Mouse (Mus musculus): Measurements from ENCODE around the gene Hk2. TPM values are rescaled to one million over a fixed set of nuclear protein-coding genes. Genes with fewer than 3 reads are reported as not detected.

The Hk2 gene
- polyA plus RNA-seq, 1 experiment from 2014 or later = 3.7 TPM

DNA sequence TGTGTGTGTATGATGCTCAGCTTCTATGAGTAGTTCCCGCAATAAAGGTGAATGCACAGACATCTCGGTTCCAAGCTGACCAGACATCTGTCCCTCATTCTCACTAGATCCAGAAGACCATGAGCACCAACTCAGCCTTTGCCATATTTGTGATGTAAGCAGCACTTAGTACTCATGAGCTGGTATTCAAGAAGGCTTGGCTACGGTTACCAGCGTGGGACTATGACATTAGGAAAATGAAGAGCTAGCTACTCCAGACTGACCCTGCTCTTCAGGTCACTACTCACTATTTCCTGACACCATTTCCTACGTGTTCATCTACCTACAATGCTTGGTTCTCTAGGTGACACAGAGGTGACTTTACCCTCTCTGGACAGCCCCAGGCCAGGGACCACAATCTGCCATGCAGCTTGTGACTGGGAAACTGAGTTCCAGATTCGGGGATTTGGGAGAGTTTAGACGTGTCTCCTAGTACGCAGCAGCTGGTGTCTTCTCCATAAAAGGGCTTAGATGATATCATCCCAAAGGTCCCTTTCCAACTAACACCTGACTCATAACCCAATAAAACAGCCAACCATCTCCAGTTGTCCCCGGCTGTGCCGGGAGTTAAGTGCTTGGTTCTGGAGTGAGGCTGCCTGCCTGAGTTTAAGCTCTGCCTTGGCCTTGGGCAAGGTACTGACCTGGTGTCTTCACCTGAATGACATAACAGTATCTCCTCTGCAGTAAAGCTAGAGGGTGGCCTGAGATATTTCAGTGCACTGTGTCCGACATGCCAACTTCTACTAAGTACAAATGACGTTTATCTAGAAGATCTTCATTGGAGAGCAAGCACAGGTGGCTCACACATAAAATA lies 6.3 kb downstream of the Hk2 start:
- 90% methylated on average over 12 of the region's 12 CpGs for WGBS
- H3K9me3 ChIP-seq = no peaks in the 10 kb centered on the region
- ATAC-seq (ENCODE audit: low FRiP score) = no peak

DNA sequence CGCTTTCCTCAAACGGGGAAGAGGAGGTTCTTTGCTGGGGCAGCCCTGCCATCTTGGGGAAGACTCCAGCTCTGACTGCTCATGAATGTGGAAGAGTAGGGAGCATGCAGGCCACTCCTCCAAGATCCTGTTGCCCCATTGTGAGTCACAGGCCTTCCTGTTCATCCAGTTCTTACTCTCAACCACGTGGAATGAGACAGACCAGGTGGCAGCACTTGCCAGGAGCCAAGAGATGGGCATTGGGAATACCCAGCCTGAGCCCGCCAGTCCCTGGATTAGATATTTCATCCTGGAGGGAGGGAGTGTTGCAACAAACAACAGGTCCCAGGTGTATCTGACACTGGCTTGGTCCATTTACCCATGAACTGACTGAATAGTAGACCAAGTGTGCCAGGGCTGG lies 7.6 kb downstream of the Hk2 start:
- Histone ChIP-seq H3K36me3 (no peaks in the 10 kb centered on the region), H3K4me1 (replicated peaks) (peaks cover 6% of the 10 kb centered on the region; the same call in 1 of the 2 replicates), H3K9ac (no peak overlapping the region), H3K4me3 (no peak overlapping the region), H3K27ac (no peak overlapping the region), H3K9me3 (no peaks in the 10 kb centered on the region), H3K27me3 (peaks cover 4% of the 10 kb centered on the region; the same call in 1 of the 2 replicates), H3K4me2 (no peak overlapping the region)
- WGBS = 71% methylated on average over 4 of the region's 4 CpGs
- no peak for ATAC-seq (ENCODE audit: low FRiP score)

More for the DNA sequence above, 6.3 kb downstream of the Hk2 start:
- H3K9ac ChIP-seq = no peak overlapping the region
- H3K4me1 ChIP-seq (replicated peaks) = peaks cover 18% of the 10 kb centered on the region
- no peaks in the 10 kb centered on the region for H3K36me3 ChIP-seq
- no peak overlapping the region for H3K4me2 ChIP-seq
- H3K4me3 ChIP-seq = no peak overlapping the region
- H3K27me3 ChIP-seq = peaks cover 13% of the 10 kb centered on the region
- no peak overlapping the region for H3K27ac ChIP-seq

DNA sequence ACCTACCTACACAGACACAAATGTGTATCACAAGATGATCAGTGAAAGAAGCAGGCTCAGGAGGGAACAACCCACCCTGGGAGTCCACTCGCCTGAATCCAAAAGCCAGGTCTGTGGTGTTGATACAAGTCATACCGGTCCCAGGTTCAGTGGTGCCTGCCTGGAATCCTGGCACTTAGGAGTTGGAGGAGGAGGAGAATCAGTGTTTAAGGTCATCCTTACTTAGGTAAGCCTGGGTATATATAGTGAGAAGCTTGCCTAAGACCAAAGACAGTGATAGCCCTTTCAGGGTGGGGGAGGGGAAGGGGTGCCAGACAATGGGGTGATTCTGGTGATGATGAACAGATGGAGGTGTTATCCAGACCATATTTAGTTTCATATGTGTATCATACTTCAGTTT lies 9.0 kb downstream of the Hk2 start:
- Histone ChIP-seq H3K27me3 (no peaks in the 10 kb centered on the region), H3K9me3 (no peaks in the 10 kb centered on the region), H3K36me3 (no peaks in the 10 kb centered on the region), H3K27ac (no peak overlapping the region), H3K4me1 (replicated peaks) (peaks cover 6% of the 10 kb centered on the region; the same call in 1 of the 2 replicates), H3K9ac (no peak overlapping the region), H3K4me2 (no peak overlapping the region), H3K4me3 (no peak overlapping the region)
- ATAC-seq (ENCODE audit: low FRiP score) = no peak
- WGBS = 97% methylated on average over 2 of the region's 2 CpGs

DNA sequence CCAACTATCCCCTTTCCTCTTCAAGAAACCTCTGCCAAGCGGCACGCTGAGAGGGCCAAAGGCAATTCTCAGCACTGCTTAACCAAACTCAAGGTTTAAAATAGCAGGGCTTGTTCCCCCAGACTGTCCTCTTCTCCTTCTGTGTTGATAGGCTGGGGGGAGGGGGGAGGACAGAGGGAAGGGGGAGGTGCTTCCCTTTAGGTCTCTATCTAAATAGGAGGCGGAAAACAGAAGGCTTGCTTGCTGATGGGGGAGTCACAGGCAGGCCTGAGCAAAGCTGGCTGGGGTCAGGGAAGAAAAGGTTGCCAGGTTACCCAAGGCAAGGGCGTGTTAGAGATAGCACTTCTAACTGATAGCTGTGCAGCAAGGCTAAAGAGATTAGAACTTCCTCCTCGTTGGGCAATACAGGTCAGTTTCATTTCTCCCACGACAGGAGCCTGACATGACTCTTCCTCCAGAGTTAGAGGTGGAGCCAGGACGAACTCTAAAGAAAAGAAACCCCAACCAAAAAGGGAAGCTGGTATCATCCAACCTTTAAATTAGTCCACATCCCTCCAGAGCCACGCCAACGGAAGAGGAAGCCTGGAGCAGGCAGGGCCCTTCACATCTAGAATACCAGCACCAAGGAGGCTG lies 10.3 kb downstream of the Hk2 start:
- Histone ChIP-seq H3K9me3 (no peaks in the 10 kb centered on the region), H3K27ac (no peak overlapping the region), H3K4me2 (no peak overlapping the region), H3K9ac (no peak overlapping the region), H3K4me1 (replicated peaks) (peaks cover 6% of the 10 kb centered on the region; the same call in 1 of the 2 replicates), H3K4me3 (no peak overlapping the region), H3K27me3 (no peaks in the 10 kb centered on the region), H3K36me3 (no peaks in the 10 kb centered on the region)
- ATAC-seq (ENCODE audit: low FRiP score) = no peak
- WGBS = 58% methylated on average over 9 of the region's 9 CpGs

DNA sequence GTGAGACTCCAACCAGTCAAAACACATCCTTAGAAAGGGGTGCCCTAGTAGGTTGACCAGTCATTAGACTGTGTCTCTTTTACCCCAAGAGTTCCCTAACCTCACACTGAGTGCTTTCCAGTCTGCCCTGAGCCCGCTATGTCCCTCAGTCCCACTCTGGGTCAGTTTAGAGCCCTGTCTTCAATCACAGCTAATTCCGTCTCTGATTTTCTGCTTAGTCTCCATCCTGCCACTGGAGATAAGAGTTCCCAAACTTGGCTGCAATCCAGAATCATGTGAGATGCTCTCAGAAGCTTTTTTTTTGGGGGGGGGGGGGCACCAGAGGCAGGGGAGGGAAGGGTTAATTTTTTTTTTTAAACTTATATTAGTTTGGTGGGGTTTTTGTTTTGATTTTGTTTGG lies 11.5 kb downstream of the Hk2 start:
- Histone ChIP-seq H3K27ac (no peak overlapping the region), H3K4me1 (replicated peaks) (peaks cover 6% of the 10 kb centered on the region; the same call in 1 of the 2 replicates), H3K9me3 (no peaks in the 10 kb centered on the region), H3K9ac (no peak overlapping the region), H3K4me3 (no peak overlapping the region), H3K27me3 (no peaks in the 10 kb centered on the region), H3K36me3 (no peaks in the 10 kb centered on the region), H3K4me2 (no peak overlapping the region)
- 78% methylated on average over 2 of the region's 2 CpGs for WGBS
- no peak for ATAC-seq (ENCODE audit: low FRiP score)

DNA sequence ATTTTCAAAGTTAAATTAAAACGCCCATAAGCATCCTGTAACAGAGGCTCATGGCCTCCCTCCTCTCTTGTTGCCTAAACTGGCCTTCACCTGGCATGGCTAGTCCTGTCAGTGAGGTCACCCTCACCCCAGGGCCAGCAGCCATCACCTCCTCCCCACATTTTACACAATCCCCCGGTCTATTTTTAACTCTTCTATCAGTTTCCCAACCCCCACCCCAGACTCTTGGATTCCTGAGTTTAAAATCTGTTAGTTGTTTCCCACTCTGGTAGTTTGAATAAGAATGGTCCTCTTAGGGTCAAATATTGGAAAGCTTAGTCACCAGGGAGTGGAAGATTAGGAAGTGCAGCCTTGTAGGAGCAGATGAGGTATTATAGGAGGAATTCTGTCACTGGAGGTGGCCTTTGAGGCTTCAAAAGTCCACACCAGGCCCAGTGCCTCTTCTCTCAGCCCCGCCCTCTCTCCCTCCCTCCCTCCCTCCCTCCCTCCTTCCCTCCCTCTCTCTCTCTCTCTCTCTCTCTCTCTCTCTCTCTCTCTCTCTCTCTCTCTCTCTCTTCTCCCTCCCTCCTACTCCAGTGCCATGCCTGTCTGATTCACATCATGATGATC lies 13.4 kb downstream of the Hk2 start:
- WGBS = 83% methylated on average over 3 of the region's 3 CpGs
- Histone ChIP-seq H3K9ac (no peak overlapping the region), H3K27me3 (no peaks in the 10 kb centered on the region), H3K9me3 (no peaks in the 10 kb centered on the region), H3K27ac (no peak overlapping the region), H3K4me1 (replicated peaks) (peaks cover 6% of the 10 kb centered on the region; the same call in 1 of the 2 replicates), H3K4me3 (no peak overlapping the region), H3K4me2 (no peak overlapping the region), H3K36me3 (no peaks in the 10 kb centered on the region)
- ATAC-seq (ENCODE audit: low FRiP score) = no peak

DNA sequence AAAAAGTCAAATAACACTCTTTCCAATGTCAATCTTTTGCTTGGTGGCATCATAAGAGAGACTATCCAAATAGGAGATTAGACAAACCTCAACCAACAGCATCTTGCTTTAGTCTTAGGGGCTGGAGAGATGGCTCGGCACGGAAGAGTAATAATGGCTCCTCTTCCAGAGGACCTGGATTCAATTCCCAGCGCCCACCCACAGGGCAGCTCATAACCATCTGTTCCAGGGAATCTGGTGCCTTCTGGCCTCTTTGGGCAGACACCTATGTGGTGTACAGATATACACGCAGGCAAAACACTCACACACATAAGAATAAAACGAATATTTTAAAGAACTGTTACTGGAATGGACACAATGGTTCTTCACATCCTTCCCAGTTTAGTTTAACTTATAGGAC lies 15.0 kb downstream of the Hk2 start:
- peaks cover 6% of the 10 kb centered on the region; the same call in 1 of the 2 replicates for H3K4me1 ChIP-seq (replicated peaks)

DNA sequence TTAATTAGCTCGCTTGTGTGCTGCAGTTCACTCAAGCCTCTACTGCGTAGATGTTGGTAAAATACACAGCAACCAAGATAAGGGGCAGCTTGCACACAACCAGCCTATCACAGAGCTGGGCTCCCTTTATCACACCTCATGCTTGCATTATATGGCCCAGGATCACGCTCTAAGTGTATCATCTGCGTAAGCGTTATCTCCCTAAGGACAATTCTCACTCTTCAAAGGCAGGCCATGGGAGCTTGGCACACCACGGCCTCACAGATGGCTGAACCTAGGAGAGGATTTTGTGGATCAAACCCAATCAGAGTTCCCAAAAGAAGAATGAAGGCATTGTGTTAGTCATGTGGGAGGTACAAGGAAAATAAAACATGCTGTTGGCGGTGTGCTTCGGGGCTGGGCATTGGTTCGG lies 17.4 kb downstream of the Hk2 start:
- Histone ChIP-seq H3K4me1 (replicated peaks) (no peaks in the 10 kb centered on the region), H3K9me3 (no peaks in the 10 kb centered on the region), H3K27ac (no peak overlapping the region), H3K9ac (no peak overlapping the region), H3K4me3 (no peak overlapping the region), H3K36me3 (no peaks in the 10 kb centered on the region), H3K27me3 (no peaks in the 10 kb centered on the region), H3K4me2 (no peak overlapping the region)
- WGBS = 86% methylated on average over 9 of the region's 9 CpGs
- ATAC-seq (ENCODE audit: low FRiP score) = no peak

More for the DNA sequence above, 15.0 kb downstream of the Hk2 start:
- H3K27me3 ChIP-seq = no peaks in the 10 kb centered on the region
- H3K27ac ChIP-seq = no peak overlapping the region
- 89% methylated on average over 5 of the region's 5 CpGs for WGBS
- H3K9ac ChIP-seq = no peak overlapping the region
- H3K36me3 ChIP-seq = no peaks in the 10 kb centered on the region
- H3K9me3 ChIP-seq = no peaks in the 10 kb centered on the region
- H3K4me3 ChIP-seq = no peak overlapping the region
- H3K4me2 ChIP-seq = no peak overlapping the region
- ATAC-seq (ENCODE audit: low FRiP score) = no peak

DNA sequence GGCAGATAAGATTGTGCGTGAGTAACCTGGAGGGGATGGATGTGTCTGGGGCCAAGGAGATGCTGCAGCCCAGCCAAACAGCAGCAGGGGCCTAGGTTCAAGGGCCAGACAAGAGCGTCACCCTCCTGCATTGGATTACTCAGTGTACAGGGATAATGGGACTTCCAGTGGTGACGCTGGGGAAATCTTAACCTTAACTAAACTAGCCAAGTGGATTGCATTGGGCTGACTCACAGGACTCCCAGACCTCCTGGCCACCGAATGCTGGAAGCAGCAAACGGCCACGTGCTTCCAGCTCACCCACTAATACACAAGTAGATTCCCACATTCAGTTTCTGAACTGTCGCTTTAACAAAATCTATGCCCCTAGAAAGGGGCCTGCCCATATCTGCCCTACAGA lies 18.0 kb downstream of the Hk2 start:
- no peak overlapping the region for H3K27ac ChIP-seq
- WGBS = 93% methylated on average over 7 of the region's 7 CpGs
- no peak overlapping the region for H3K4me2 ChIP-seq
- H3K9ac ChIP-seq = no peak overlapping the region
- no peaks in the 10 kb centered on the region for H3K36me3 ChIP-seq
- H3K4me1 ChIP-seq (replicated peaks) = no peaks in the 10 kb centered on the region
- H3K9me3 ChIP-seq = no peaks in the 10 kb centered on the region
- H3K27me3 ChIP-seq = no peaks in the 10 kb centered on the region
- ATAC-seq (ENCODE audit: low FRiP score) = no peak
- H3K4me3 ChIP-seq = no peak overlapping the region

DNA sequence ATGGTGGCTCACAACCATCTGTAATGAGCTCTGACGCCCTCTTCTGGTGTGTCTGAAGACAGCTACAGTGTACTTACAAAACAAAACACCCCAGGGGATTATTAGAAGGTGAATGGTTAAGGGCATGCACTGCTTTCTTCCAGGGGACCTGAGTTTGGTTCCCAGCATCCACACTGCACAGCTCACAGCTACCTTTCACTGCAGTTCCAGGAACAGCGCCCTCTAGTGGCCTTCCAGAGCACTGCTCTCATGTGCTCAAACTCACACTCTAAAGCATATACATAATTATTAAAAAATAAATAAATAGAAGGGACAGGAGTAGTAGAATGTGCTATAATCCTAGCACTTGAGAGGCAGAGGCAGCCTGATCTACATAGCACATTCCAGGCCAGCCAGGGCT lies 18.9 kb downstream of the Hk2 start:
- Histone ChIP-seq H3K4me2 (no peak overlapping the region), H3K36me3 (no peaks in the 10 kb centered on the region), H3K4me1 (replicated peaks) (no peaks in the 10 kb centered on the region), H3K27me3 (no peaks in the 10 kb centered on the region), H3K27ac (no peak overlapping the region), H3K4me3 (no peak overlapping the region), H3K9ac (no peak overlapping the region), H3K9me3 (no peaks in the 10 kb centered on the region)
- 44% methylated on average over 2 of the region's 2 CpGs for WGBS
- no peak for ATAC-seq (ENCODE audit: low FRiP score)

DNA sequence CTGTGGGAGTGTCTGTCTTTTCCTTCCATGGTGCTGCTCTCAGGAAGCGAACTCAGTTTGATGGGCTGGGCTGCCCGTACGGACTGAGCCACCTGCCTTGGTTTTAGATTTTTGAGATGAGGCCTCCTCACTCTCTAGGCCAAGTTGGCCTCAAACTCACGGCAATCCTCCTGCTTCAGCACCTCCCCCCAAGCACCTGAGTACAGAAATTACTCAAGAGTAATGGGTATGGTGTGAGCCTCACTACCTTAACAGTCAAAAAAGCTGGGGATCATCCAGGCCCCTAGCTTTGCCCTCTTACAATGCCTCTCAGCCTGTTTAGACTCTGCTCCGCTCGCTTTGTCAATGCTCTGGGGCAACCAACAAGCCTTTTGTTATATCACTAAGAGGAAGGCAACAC lies 19.5 kb downstream of the Hk2 start:
- Histone ChIP-seq H3K27ac (no peak overlapping the region), H3K9ac (no peak overlapping the region), H3K4me1 (replicated peaks) (no peaks in the 10 kb centered on the region), H3K4me2 (no peak overlapping the region), H3K4me3 (no peak overlapping the region), H3K36me3 (no peaks in the 10 kb centered on the region), H3K27me3 (no peaks in the 10 kb centered on the region), H3K9me3 (no peaks in the 10 kb centered on the region)
- 97% methylated on average over 6 of the region's 6 CpGs for WGBS
- no peak for ATAC-seq (ENCODE audit: low FRiP score)

DNA sequence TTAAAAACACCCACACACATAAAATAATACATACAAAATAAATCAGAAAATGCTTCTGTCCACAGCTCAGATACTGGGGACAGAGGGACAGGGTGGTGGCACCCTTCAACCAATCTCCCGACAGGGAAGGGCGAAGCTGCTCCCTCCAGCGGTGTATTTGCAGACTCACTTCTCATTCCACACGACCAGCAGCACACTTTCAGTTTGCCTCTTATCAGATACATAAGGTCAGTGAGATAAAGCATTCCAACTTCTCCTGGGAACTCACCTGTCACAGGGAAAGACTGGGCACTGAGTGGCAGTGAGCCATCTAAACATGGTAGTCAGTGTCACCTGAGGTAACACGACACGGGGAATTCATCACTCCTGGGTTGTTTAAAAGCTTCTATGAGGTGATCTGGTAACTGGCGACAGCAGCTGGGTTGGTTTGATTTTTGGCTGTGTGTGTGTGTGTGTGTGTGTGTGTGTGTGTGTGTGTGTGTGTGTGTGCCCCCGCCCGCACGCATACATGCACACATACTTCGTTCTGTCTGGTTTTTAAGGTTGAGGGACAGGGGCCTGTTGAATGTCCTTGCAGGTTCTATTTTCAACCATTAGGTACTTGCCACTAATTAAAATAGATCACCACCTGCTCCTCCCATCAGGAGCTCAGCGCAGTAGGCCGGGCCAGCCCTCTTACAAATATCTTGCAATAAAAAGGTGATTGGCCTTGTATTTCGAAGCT lies 20.5 kb downstream of the Hk2 start:
- 0 out of 2 replicates have a peak, but pooled peaks cover 1% of the 10 kb centered on the region for H3K36me3 ChIP-seq
- H3K27me3 ChIP-seq = no peaks in the 10 kb centered on the region
- ATAC-seq (ENCODE audit: low FRiP score) = no peak
- H3K4me3 ChIP-seq = no peak overlapping the region
- no peaks in the 10 kb centered on the region for H3K4me1 ChIP-seq (replicated peaks)
- 92% methylated on average over 14 of the region's 14 CpGs for WGBS
- no peak overlapping the region for H3K4me2 ChIP-seq
- no peak overlapping the region for H3K27ac ChIP-seq
- no peaks in the 10 kb centered on the region for H3K9me3 ChIP-seq
- H3K9ac ChIP-seq = no peak overlapping the region
